Mouse (Mus musculus): ENCODE data around the gene Gm3005. TPM values are rescaled to one million over a fixed set of nuclear protein-coding genes. Genes with fewer than 3 reads are reported as not detected.

Gm3005 gene
- not detected for polyA plus RNA-seq (2015; fragmentation: Illumina TruSeq; extraction: RNeasy Lipid Tissue Mini Kit (QIAGEN cat#74804); ENCODE audit: insufficient read depth, low read depth, low replicate concordance)

DNA sequence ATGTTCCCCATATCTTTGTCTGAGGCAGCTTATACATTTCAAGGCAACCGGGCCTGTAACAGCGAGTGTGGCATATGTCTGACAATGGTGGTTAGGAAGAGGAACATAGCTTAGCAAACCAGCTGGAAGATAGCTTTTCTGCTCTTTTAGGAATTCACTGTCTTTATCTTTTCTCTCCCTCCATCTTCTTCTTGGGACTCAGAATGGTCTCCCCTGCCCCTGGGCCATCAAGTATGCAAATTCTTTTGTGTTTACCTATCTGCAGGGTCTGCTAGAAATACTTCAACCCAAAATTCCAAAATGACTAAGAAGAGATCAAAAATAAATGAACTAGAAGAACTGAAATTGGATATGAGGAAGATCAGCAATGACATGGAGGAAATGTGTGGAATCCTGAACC is at the start of gene Gm3005:
Gene Gm3005, plus strand, starts transcription at position 301 of the 400 bp plus-strand sequence.

DNA sequence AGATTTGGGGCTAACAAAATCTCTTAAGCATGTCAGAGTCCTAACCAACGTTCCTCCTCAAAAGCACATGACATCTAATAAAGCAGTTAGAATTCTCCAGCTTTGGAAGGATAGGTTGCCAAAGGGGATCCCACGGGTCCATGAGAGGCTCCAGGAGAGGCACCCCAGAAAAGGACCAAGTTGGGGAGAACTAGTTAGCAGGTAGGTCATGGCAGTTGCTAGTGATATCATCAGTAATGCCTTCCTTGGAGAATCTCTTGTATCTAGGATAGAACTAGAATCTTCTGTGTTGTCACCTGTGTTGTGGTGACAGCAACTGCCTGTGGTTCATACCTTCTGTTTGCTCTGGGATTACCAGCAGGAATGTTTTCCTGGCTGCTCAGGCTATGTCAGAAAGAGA is 33.1 kb upstream of the Gm3005 start, which contains the start of gene Gm10413:
Gene Gm10413, plus strand, starts transcription at position 301 of the 400 bp plus-strand sequence.

DNA sequence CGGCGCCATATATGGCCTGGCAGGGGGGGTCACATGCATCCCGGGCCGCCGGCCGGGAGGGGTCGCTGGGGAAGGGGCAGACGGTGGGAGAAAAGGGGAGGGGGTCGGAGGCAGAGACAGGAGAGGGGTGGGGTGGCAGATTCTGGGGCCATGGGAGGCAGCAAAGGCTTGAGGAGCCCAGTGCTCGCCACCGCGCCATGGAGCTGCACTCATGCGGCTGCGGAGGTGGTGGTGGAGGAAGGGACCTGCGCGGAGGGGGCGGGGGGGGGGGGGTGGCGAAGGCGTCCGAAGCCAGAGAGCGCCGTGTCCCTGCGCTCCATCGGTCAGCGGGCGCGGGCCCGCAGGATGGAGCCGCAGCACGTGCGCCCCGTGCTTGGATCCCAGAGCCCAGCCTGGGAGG is 15.6 kb upstream of the Gm3005 start, which contains the start of gene Gm10409:
Gene Gm10409, plus strand, starts transcription at position 301 of the 400 bp plus-strand sequence.

DNA sequence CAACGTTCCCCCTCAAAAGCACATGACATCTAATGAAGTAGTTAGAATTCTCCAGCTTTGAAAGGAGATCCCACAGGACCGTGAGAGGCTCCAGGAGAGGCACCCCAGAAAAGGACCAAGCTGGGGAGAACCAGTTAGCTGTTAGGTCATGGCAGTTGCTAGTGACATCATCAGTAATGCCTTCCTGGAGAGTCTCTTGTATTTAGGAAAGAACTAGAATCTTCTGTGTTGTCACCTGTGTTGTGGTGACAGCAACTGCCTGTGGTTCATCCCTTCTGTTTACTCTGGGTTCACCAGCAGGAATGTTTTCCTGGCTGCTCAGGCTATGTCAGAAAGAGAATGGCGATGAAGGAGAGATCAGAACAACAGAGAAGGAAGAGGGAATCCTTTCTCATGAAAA is 21.2 kb downstream of the Gm3005 start, which contains the start of gene Gm10408:
Gene Gm10408, plus strand, starts transcription at position 301 of the 400 bp plus-strand sequence.

DNA sequence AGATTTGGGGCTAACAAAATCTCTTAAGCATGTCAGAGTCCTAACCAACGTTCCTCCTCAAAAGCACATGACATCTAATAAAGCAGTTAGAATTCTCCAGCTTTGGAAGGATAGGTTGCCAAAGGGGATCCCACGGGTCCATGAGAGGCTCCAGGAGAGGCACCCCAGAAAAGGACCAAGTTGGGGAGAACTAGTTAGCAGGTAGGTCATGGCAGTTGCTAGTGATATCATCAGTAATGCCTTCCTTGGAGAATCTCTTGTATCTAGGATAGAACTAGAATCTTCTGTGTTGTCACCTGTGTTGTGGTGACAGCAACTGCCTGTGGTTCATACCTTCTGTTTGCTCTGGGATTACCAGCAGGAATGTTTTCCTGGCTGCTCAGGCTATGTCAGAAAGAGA is 206.3 kb downstream of the Gm3005 start, which contains the start of gene Gm3012:
Gene Gm3012, plus strand, starts transcription at position 301 of the 400 bp plus-strand sequence.

Other genes starting within 250 kb of the Gm3005 start
- gene Gm5795, start 239.8 kb upstream of the Gm3005 start, polyA plus RNA-seq (2015; fragmentation: Illumina TruSeq; extraction: RNeasy Lipid Tissue Mini Kit (QIAGEN cat#74804); ENCODE audit: insufficient read depth, low read depth, low replicate concordance): not detected
- not detected for gene D830030K20Rik, start 219.6 kb upstream of the Gm3005 start, polyA plus RNA-seq (2015; fragmentation: Illumina TruSeq; extraction: RNeasy Lipid Tissue Mini Kit (QIAGEN cat#74804); ENCODE audit: insufficient read depth, low read depth, low replicate concordance)
- gene Gm2956, start 95.5 kb upstream of the Gm3005 start, polyA plus RNA-seq (2015; fragmentation: Illumina TruSeq; extraction: RNeasy Lipid Tissue Mini Kit (QIAGEN cat#74804); ENCODE audit: insufficient read depth, low read depth, low replicate concordance): not detected
- not detected for gene Gm10413, start 33.0 kb upstream of the Gm3005 start, polyA plus RNA-seq (2015; fragmentation: Illumina TruSeq; extraction: RNeasy Lipid Tissue Mini Kit (QIAGEN cat#74804); ENCODE audit: insufficient read depth, low read depth, low replicate concordance)
- not detected for gene Gm10409, start 15.5 kb upstream of the Gm3005 start, polyA plus RNA-seq (2015; fragmentation: Illumina TruSeq; extraction: RNeasy Lipid Tissue Mini Kit (QIAGEN cat#74804); ENCODE audit: insufficient read depth, low read depth, low replicate concordance)
- not detected for gene Gm10408, start 21.3 kb downstream of the Gm3005 start, polyA plus RNA-seq (2015; fragmentation: Illumina TruSeq; extraction: RNeasy Lipid Tissue Mini Kit (QIAGEN cat#74804); ENCODE audit: insufficient read depth, low read depth, low replicate concordance)
- gene Gm3012, start 206.4 kb downstream of the Gm3005 start, polyA plus RNA-seq (2015; fragmentation: Illumina TruSeq; extraction: RNeasy Lipid Tissue Mini Kit (QIAGEN cat#74804); ENCODE audit: insufficient read depth, low read depth, low replicate concordance): not detected
- gene Gm3020, start 223.9 kb downstream of the Gm3005 start, polyA plus RNA-seq (2015; fragmentation: Illumina TruSeq; extraction: RNeasy Lipid Tissue Mini Kit (QIAGEN cat#74804); ENCODE audit: insufficient read depth, low read depth, low replicate concordance): not detected

Data from pancreas, adult 10 weeks (tissue).